Mouse (Mus musculus) embryonic facial prominence, embryonic 12.5 days (tissue): Measurements from ENCODE around the gene Usp7. TPM values are rescaled to one million over a fixed set of nuclear protein-coding genes. Genes with fewer than 3 reads are reported as not detected.

Source experiments
- ATAC-seq: fragments of 200-750 bp; cut with Nextera tagmentation; 2 replicates; pipeline ENCODE4 v1.8.0; 2017; ENCODE audit not compliant: insufficient number of reproducible peaks, insufficient read depth, low FRiP score, low TSS enrichment
- H3K27ac ChIP-seq: fragments of 300-500 bp; sonication (generic); 2 replicates; pipeline ENCODE4 v1.5.1; 2016; ENCODE audit warnings: mild to moderate bottlenecking
- H3K27me3 ChIP-seq: fragments of 300-500 bp; sonication (generic); 2 replicates; pipeline ENCODE4 v1.6.1; 2016; ENCODE audit warnings: mild to moderate bottlenecking, moderate library complexity
- H3K36me3 ChIP-seq: fragments of 300-500 bp; sonication (generic); 2 replicates; pipeline ENCODE4 v1.6.1; 2016; ENCODE audit warnings: mild to moderate bottlenecking
- H3K4me1 ChIP-seq: fragments of 300-500 bp; sonication (generic); 2 replicates; pipeline ENCODE4 v1.6.1; 2016
- H3K4me2 ChIP-seq: fragments of 300-500 bp; sonication (generic); replicated peaks from 2 replicates; pipeline ENCODE4 v1.6.1; 2016; ENCODE audit warnings: mild to moderate bottlenecking, moderate library complexity
- H3K4me3 ChIP-seq: fragments of 300-500 bp; sonication (generic); 2 replicates; pipeline ENCODE4 v1.5.1; 2016; ENCODE audit warnings: mild to moderate bottlenecking
- H3K9ac ChIP-seq: fragments of 300-500 bp; sonication (generic); 2 replicates; pipeline ENCODE4 v1.6.1; 2016; ENCODE audit warnings: mild to moderate bottlenecking, moderate library complexity
- H3K9me3 ChIP-seq: fragments of 300-500 bp; sonication (generic); 2 replicates; pipeline ENCODE4 v1.6.1; 2016; ENCODE audit warnings: mild to moderate bottlenecking, moderate library complexity
- WGBS: fragments of 180-500 bp; shearing (Covaris S2); methylation state at CpG from one replicate; pipeline ENCODE4 v1.1.7; 2016; 5-methylcytosine and 5-hydroxymethylcytosine counted together
- polyA plus RNA-seq: library from polyadenylated mRNA; unstranded; fragments of >200 nt; fragmentation: Nextera tagmentation; extraction: Ambion mirVana; gene quantifications from 2 replicates; pipeline ENCODE4 v1.2.1, GENCODE M21; 2016

Usp7 gene
- polyA plus RNA-seq = 29.5 and 35.1 TPM in 2 replicates

GRCm38 (mm10) chr16:8791949-8792557, at the start of gene Usp7:
Gene Usp7, minus strand, starts transcription at chr16:8792308.
- Histone ChIP-seq H3K4me1 (no peaks in the 10 kb centered on the region), H3K27me3 (no peaks in the 10 kb centered on the region), H3K9ac (no peak within 1 kb of the TSS), H3K36me3 (no peaks in the 10 kb centered on the region), H3K27ac (no peak within 1 kb of the TSS), H3K4me2 (no peak within 1 kb of the TSS), H3K4me3 (no peak within 1 kb of the TSS), H3K9me3 (no peaks in the 10 kb centered on the region)
- ATAC-seq = no peak
- 92% methylated on average over 20 of the region's 20 CpGs for WGBS

DNA sequence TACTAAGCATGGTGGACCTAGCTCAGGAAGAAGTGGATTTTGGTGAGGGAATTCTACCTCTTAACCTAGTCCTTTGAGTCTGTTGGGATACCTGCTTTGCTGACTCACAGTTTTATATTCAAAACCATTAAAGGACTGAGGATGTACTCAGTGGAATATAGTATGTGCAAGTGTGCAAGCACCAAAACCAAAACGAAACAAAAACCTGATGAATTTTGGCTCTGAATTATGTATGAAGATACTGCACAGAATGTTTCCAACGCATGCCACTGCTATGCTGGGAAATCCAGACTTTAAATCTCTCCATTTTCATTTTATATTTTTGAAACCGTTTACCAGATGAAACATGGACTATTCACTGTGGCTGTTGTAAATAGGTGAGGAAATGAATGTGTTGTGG, 48.4 kb upstream of the Usp7 start:
- peaks cover 45% of the 10 kb centered on the region for H3K36me3 ChIP-seq
- no peaks in the 10 kb centered on the region for H3K9me3 ChIP-seq
- H3K9ac ChIP-seq = no peak overlapping the region
- no peak overlapping the region for H3K27ac ChIP-seq
- H3K4me3 ChIP-seq = no peak overlapping the region
- no peaks in the 10 kb centered on the region for H3K27me3 ChIP-seq
- H3K4me1 ChIP-seq = no peaks in the 10 kb centered on the region
- no peak for ATAC-seq
- 92% methylated on average over 3 of the region's 3 CpGs for WGBS
- no peak overlapping the region for H3K4me2 ChIP-seq

DNA sequence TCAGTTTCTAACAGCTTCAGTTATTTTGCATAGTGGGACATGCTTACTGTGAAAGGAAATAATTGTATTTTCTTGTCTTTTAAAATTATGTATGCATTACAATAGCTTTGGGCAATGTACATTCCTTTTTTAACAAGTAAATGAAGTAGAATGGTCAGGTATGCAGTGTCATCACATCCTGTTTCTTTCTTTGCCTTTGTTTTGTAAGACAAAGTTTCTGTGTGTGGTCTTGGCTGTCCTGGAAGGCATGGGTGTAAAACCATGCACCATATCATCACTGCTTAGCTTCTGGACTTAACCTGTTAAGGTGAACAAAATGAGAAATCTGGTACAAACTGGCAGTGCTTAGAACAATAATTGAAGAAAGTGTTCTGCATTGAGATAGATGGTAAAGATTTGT, 46.8 kb upstream of the Usp7 start:
- Histone ChIP-seq H3K27ac (no peak overlapping the region), H3K4me1 (peaks cover 5% of the 10 kb centered on the region; the same call in 1 of the 2 replicates), H3K9me3 (no peaks in the 10 kb centered on the region), H3K4me2 (no peak overlapping the region), H3K36me3 (peaks cover 44% of the 10 kb centered on the region), H3K9ac (no peak overlapping the region), H3K27me3 (no peaks in the 10 kb centered on the region), H3K4me3 (no peak overlapping the region)
- ATAC-seq = no peak

DNA sequence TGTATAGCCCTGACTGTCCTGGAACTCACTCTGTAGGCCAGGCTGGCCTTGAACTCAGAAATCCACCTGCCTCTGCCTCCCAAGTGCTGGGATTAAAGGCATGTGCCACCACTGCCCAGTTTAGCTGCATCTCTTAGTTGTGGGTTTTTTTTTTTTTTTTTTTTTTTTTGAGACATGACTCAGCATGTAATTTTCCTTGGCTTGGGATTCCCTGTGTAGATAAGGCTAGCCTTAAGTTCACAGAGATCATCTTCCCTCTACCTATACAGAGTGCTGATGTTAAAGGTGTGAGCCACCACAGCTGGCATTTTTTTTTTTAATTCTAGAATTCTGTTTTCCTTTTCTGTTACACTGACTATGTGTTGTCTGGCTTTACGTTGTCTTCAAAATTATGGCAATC, 45.5 kb upstream of the Usp7 start:
- 98% methylated on average over 1 of the region's 1 CpGs for WGBS
- Histone ChIP-seq H3K27me3 (no peaks in the 10 kb centered on the region), H3K27ac (no peak overlapping the region), H3K36me3 (peaks cover 40% of the 10 kb centered on the region), H3K4me3 (no peak overlapping the region), H3K4me2 (no peak overlapping the region), H3K4me1 (peaks cover 13% of the 10 kb centered on the region), H3K9ac (no peak overlapping the region), H3K9me3 (no peaks in the 10 kb centered on the region)
- no peak for ATAC-seq

DNA sequence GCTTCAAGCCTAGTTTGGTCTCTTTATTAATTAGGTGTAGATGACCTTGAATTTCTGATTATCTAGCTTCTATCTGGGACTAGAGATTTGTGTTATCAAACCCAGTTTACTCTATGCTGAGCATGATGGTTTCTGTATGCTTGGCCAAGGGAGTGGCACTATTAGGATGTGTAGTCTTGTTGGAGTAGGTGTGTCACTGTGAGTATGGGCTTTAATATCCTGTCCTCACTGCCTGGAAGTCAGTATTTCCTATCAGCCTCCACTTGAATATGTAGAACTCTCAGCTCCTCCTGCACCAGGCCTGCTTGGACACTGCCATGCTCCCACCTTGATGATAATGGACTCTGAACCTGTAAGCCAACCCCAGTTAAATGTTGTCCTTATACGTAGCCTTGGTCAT, 44.8 kb upstream of the Usp7 start:
- H3K9ac ChIP-seq = no peak overlapping the region
- no peaks in the 10 kb centered on the region for H3K9me3 ChIP-seq
- H3K4me3 ChIP-seq = no peak overlapping the region
- ATAC-seq = no peak
- H3K27me3 ChIP-seq = no peaks in the 10 kb centered on the region
- H3K27ac ChIP-seq = no peak overlapping the region
- WGBS = 91% methylated on average over 1 of the region's 1 CpGs
- peaks cover 18% of the 10 kb centered on the region for H3K4me1 ChIP-seq
- no peak overlapping the region for H3K4me2 ChIP-seq
- peaks cover 38% of the 10 kb centered on the region for H3K36me3 ChIP-seq

DNA sequence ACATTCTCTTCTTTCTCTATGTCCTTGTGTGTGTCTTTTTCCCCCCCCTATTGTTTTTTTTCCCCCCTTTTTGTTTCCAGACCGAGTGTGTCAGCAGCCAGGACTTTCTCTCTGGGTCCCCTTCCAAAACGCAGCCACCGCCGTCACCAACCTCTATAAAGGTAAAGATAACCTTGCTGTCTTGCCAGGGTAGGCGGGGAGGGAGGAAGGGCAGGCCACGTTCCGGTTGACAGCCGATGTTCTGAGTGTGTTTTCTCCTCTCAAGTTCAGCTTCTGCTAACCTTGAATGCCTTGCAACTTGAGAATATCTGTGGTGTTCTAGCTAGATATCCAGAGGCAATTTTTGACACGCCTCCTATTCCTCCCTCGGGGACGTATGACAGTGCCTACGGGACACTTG, 39.1 kb upstream of the Usp7 start:
- no peak for ATAC-seq
- 2% methylated on average over 12 of the region's 12 CpGs for WGBS
- peak overlapping the region; percentile 97 for H3K27ac ChIP-seq
- H3K27me3 ChIP-seq = no peaks in the 10 kb centered on the region
- H3K9me3 ChIP-seq = no peaks in the 10 kb centered on the region
- peaks cover 23% of the 10 kb centered on the region for H3K4me1 ChIP-seq
- H3K9ac ChIP-seq = peak overlapping the region; percentile 92
- H3K4me3 ChIP-seq = peak overlapping the region; percentile 98
- peak overlapping the region; percentile 94 for H3K4me2 ChIP-seq
- H3K36me3 ChIP-seq = peaks cover 9% of the 10 kb centered on the region; the same call in 1 of the 2 replicates

- WGBS = under 1% methylated on average over 72 of the region's 74 CpGs
- peak; percentile 43 for ATAC-seq
- H3K27me3 ChIP-seq = no peaks in the 10 kb centered on the region
- H3K4me2 ChIP-seq = peak overlapping the region; percentile 94
- H3K4me3 ChIP-seq = peak overlapping the region; percentile 98
- H3K4me1 ChIP-seq = peaks cover 23% of the 10 kb centered on the region
- H3K9ac ChIP-seq = peak overlapping the region; percentile 92
- peaks cover 9% of the 10 kb centered on the region; the same call in 1 of the 2 replicates for H3K36me3 ChIP-seq
- no peaks in the 10 kb centered on the region for H3K9me3 ChIP-seq
- H3K27ac ChIP-seq = peak overlapping the region; percentile 97
Observed at GRCm38 (mm10) chr16:8830431-8831211, 38.5 kb upstream of the Usp7 start.

DNA sequence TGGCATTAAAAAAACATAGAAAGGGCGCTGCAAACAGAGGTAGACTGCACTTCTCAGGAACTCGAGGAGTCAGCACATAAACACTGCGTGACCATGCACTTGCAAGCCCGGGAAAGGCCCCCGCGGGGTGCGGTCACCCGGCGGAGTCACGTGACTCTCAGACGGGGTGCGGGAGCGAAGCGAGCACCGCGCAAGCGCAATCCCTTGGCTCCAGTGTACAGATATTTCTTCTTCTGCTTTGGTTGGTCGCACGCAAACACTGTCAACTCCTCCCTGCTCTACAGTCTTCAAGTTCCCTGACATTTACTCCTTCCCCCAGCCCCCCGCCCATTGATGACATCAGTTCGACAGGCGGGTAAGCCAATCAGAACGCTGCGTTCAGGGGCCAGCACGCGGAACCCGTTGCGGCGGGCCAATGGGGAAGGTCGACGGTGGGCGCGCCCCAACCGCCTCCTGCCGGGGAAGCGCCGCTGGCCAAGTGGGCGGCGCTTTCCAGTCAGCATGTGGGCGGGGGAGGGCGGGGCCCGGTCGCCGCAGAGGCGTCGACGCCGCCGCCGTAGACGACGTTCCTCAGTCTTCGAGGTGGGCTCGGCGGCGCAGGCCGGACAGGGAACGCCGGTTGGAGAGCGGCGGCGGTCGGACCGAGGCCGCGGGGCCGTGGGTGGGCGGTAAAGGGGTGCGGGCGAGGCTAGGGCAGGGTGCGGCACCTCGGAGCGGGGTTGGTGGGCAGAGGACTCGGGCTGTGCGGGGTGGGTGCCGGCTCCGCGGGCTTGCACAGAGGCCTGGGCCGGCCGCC, 37.7 kb upstream of the Usp7 start, which contains the start of gene 1810013L24Rik:
TSS of gene 1810013L24Rik (plus strand) at position 537 of the 796 bp plus-strand sequence.
- Histone ChIP-seq H3K4me2 (peak within 1 kb of the TSS; percentile 94), H3K9ac (peak within 1 kb of the TSS; percentile 92), H3K27ac (peak within 1 kb of the TSS; percentile 97), H3K4me3 (peak within 1 kb of the TSS; percentile 98), H3K4me1 (peaks cover 18% of the 10 kb centered on the region), H3K27me3 (no peaks in the 10 kb centered on the region), H3K9me3 (no peaks in the 10 kb centered on the region), H3K36me3 (peaks cover 9% of the 10 kb centered on the region; the same call in 1 of the 2 replicates)
- WGBS = under 1% methylated on average over 65 of the region's 80 CpGs
- peak; percentile 96 for ATAC-seq

DNA sequence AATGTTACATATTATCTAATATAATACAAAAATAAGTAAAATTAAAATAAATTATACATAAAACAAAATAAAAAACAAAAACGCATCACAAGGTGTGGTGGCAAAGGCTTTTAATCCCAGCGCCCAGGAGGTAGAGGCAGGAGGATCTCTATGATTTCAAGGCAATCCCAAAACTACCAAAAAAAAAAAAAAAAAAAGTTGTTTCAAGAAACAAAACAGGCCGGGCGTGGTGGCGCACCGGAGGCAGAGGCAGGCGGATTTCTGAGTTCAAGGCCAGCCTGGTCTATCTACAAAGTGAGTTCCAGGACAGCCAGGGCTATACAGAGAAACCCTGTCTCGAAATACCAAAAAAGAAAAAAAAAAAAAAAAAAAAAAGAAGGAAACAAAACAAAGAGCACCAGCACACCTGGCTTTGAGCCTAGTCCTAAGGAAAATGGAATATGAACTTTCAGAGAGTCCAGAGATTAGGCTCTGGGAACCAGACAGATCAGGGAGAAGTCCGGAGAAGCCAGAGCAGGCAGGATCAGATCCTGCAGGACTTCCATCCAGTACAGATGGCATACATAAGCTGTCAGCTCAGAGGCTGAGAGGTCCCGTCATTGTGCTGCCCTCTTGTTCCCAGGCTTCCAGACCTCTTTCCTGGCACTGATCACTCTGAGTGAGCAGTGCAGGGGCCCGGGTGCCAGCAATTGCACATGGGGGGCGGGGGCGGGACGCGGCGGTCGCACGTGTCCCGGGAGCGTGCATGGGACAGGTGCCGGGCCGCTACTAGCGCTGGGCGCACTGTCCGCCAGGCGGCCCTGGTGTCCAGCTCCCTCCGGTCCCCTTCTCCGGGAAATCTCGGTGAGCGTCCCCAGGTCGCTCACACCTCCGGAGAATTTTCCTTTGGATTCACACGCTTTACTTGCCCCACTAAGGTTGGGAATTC, 36.8 kb upstream of the Usp7 start:
- H3K27ac ChIP-seq = peak overlapping the region; percentile 88
- H3K27me3 ChIP-seq = no peaks in the 10 kb centered on the region
- peak overlapping the region; percentile 65 for H3K9ac ChIP-seq
- peaks cover 18% of the 10 kb centered on the region for H3K4me1 ChIP-seq
- H3K36me3 ChIP-seq = 0 out of 2 replicates have a peak, but pooled peaks cover 6% of the 10 kb centered on the region
- peak; percentile 35 for ATAC-seq
- peak overlapping the region; percentile 98 for H3K4me3 ChIP-seq
- 13% methylated on average over 33 of the region's 33 CpGs for WGBS
- peak overlapping the region; percentile 94 for H3K4me2 ChIP-seq
- no peaks in the 10 kb centered on the region for H3K9me3 ChIP-seq

GRCm38 (mm10) chr16:8827366-8827765, 35.3 kb upstream of the Usp7 start:
- 86% methylated on average over 7 of the region's 7 CpGs for WGBS
- Histone ChIP-seq H3K4me3 (no peak overlapping the region), H3K36me3 (no peaks in the 10 kb centered on the region), H3K4me1 (peaks cover 8% of the 10 kb centered on the region), H3K4me2 (no peak overlapping the region), H3K9me3 (no peaks in the 10 kb centered on the region), H3K27me3 (no peaks in the 10 kb centered on the region), H3K9ac (no peak overlapping the region), H3K27ac (no peak overlapping the region)
- ATAC-seq = no peak

- Histone ChIP-seq H3K9me3 (no peaks in the 10 kb centered on the region), H3K27ac (no peak overlapping the region), H3K36me3 (no peaks in the 10 kb centered on the region), H3K4me2 (no peak overlapping the region), H3K9ac (no peak overlapping the region), H3K4me3 (no peak overlapping the region), H3K4me1 (no peaks in the 10 kb centered on the region), H3K27me3 (no peaks in the 10 kb centered on the region)
- ATAC-seq = no peak
- 67% methylated on average over 2 of the region's 2 CpGs for WGBS
Observed at GRCm38 (mm10) chr16:8823661-8824060, 31.6 kb upstream of the Usp7 start.
